ENCODE assay signal across 28 mouse cellular contexts in the genomic region with DNA sequence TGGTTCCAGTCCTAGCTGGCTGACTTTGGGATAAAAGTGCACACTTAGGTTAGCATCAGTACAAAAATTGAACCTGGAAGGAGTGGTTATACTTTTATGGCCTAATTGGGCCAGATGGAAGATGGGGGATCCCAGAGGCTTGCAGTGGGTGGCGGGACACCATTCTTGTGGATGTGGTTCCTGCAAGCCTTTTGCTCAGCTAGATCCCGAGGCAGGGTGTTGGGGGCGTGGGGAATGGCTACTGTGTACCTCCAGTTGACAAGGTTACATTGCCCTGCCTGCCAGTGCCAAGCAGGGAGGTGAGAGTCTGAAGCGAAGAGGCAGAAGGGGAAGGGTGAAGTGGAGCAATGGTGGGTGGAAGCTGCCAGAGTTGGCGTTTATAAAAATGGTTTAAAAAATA. TPM values are rescaled to one million over a fixed set of nuclear protein-coding genes. Genes with fewer than 3 reads are reported as not detected.
DNase-seq lines count a peak whose midpoint lies in the region; ATAC-seq and TF ChIP-seq lines count a peak whose summit lies in the region.
"Had no signal": no experiment of that assay in that cellular context is flagged by ENCODE, and none has a peak within 500 bp of the region (broad histone marks: within the 10 kb centered on the region; RNA-seq: fewer than 3 reads in every experiment).

No protein-coding gene starts in this region.

- no peak for TF ChIP-seq POLR2A in kidney, adult 2 months (IDR thresholded peaks at IDR 0.05; ENCODE audit: low read depth, low read length)

- H3K36me3 ChIP-seq in intestine, embryonic 14.5 days (ENCODE audit: control insufficient read depth, insufficient read depth, low read length) = no peaks in the 10 kb centered on the region
- no peaks in the 10 kb centered on the region for H3K36me3 ChIP-seq in intestine, postnatal 0 days (ENCODE audit: control insufficient read depth, insufficient read depth)
- H3K36me3 ChIP-seq in kidney, adult 2 months (ENCODE audit: control insufficient read depth, insufficient read depth, low read length) = no peaks in the 10 kb centered on the region
- no peaks in the 10 kb centered on the region for H3K36me3 ChIP-seq in kidney, embryonic 14.5 days (ENCODE audit: control insufficient read depth, insufficient read depth, low read length)
- H3K36me3 ChIP-seq in lung, postnatal 0 days (ENCODE audit: insufficient read depth, low read length) = no peaks in the 10 kb centered on the region
- H3K36me3 ChIP-seq: forebrain, embryonic 10.5 days; G1E; heart, embryonic 12.5 days; heart, embryonic 15.5 days; hindbrain, embryonic 10.5 days; hindbrain, embryonic 13.5 days had no signal

- DNase-seq in intestine, embryonic 14.5 days (ENCODE audit: low spot score) = peak; percentile 21
- peak; percentile 26 for DNase-seq in kidney, adult 2 months
- DNase-seq in kidney, postnatal 4 days = no peak
- peak; percentile 12 to 22 for DNase-seq in kidney, postnatal 36 days
- DNase-seq in lung, postnatal 0 days (ENCODE audit: low spot score) = peak; percentile 20
- no peak for DNase-seq in lung, postnatal 14 days
- DNase-seq: adrenal gland, postnatal 10 days; adrenal gland, postnatal 36 days; B cell, adult 2 months; cerebellum, adult 18-20 months; cerebellum, adult 9-10 months; cerebellum, postnatal 14 days; gastrocnemius, postnatal 10 days; gastrocnemius, postnatal 36 days; heart, postnatal 10 days; heart, postnatal 36 days had no signal

- H3K4me1 ChIP-seq in intestine, embryonic 14.5 days (replicated peaks; ENCODE audit: control insufficient read depth, insufficient read depth, low read length) = no peaks in the 10 kb centered on the region
- H3K4me1 ChIP-seq in intestine, postnatal 0 days (replicated peaks; ENCODE audit: control insufficient read depth, insufficient read depth, low read length) = no peaks in the 10 kb centered on the region
- H3K4me1 ChIP-seq in kidney, adult 2 months (ENCODE audit: control insufficient read depth, insufficient read depth, low read length) = peaks cover 3% of the 10 kb centered on the region; the same call in 1 of the 2 replicates
- H3K4me1 ChIP-seq in kidney, embryonic 14.5 days (ENCODE audit: control insufficient read depth, insufficient read depth, low read length) = no peaks in the 10 kb centered on the region
- H3K4me1 ChIP-seq in lung, postnatal 0 days (ENCODE audit: insufficient read depth, low read depth, low read length) = no peaks in the 10 kb centered on the region
- H3K4me1 ChIP-seq: forebrain, embryonic 10.5 days; heart, embryonic 12.5 days; heart, embryonic 15.5 days; hindbrain, embryonic 10.5 days; hindbrain, embryonic 13.5 days had no signal

- TF ChIP-seq CTCF in intestine, postnatal 0 days (IDR thresholded peaks at IDR 0.05; ENCODE audit: low read depth) = no peak
- TF ChIP-seq CTCF in kidney, adult 2 months (conservative IDR thresholded peaks at IDR 0.05; ENCODE audit: insufficient read depth, insufficient read length, low read depth, low read length) = no peak
- TF ChIP-seq CTCF in lung, postnatal 0 days (IDR thresholded peaks at IDR 0.05) = no peak

- 80% methylated on average over 5 of the region's 5 CpGs for WGBS in intestine, embryonic 14.5 days
- WGBS in intestine, postnatal 0 days = 84% methylated on average over 5 of the region's 5 CpGs
- 62% methylated on average over 5 of the region's 5 CpGs for whole genome bisulfite sequencing in kidney, adult 2 months
- WGBS in kidney, embryonic 14.5 days = 73% methylated on average over 5 of the region's 5 CpGs
- WGBS in lung, postnatal 0 days = 47% methylated on average over 5 of the region's 5 CpGs

- TF ChIP-seq EP300 in lung, postnatal 0 days (IDR thresholded peaks at IDR 0.05) = no peak

- H3K9me3 ChIP-seq in intestine, embryonic 14.5 days (ENCODE audit: control insufficient read depth, low read length) = no peaks in the 10 kb centered on the region
- no peaks in the 10 kb centered on the region for H3K9me3 ChIP-seq in intestine, postnatal 0 days (ENCODE audit: control insufficient read depth)
- no peaks in the 10 kb centered on the region for H3K9me3 ChIP-seq in kidney, embryonic 14.5 days (ENCODE audit: control insufficient read depth, low read length)
- H3K9me3 ChIP-seq in lung, postnatal 0 days (ENCODE audit: low read length) = no peaks in the 10 kb centered on the region
- H3K9me3 ChIP-seq: forebrain, embryonic 10.5 days; forebrain, embryonic 13.5 days; heart, embryonic 12.5 days; heart, embryonic 15.5 days; hindbrain, embryonic 10.5 days; hindbrain, embryonic 13.5 days had no signal

- no peak overlapping the region for H3K9ac ChIP-seq in intestine, embryonic 14.5 days (ENCODE audit: low read length)
- H3K9ac ChIP-seq in intestine, postnatal 0 days (ENCODE audit: low read depth, low read length) = no peak overlapping the region
- H3K9ac ChIP-seq in kidney, embryonic 14.5 days (ENCODE audit: low read depth, low read length) = no peak overlapping the region
- no peak overlapping the region for H3K9ac ChIP-seq in lung, postnatal 0 days (replicated peaks; ENCODE audit: low read depth)
- H3K9ac ChIP-seq: forebrain, embryonic 13.5 days; heart, embryonic 12.5 days; heart, embryonic 15.5 days; hindbrain, embryonic 13.5 days had no signal

- no peaks in the 10 kb centered on the region for H3K27me3 ChIP-seq in intestine, embryonic 14.5 days (replicated peaks; ENCODE audit: control insufficient read depth, insufficient read depth, low read length)
- H3K27me3 ChIP-seq in intestine, postnatal 0 days (replicated peaks; ENCODE audit: control insufficient read depth, insufficient read depth, low read length) = no peaks in the 10 kb centered on the region
- H3K27me3 ChIP-seq in kidney, adult 2 months (replicated peaks; ENCODE audit: control insufficient read depth, insufficient read depth, low read length) = no peaks in the 10 kb centered on the region
- no peaks in the 10 kb centered on the region for H3K27me3 ChIP-seq in kidney, embryonic 14.5 days (ENCODE audit: control insufficient read depth, insufficient read depth, low read length)
- no peaks in the 10 kb centered on the region for H3K27me3 ChIP-seq in lung, postnatal 0 days (replicated peaks; ENCODE audit: insufficient read depth, low read length)
- H3K27me3 ChIP-seq: CH12.LX; forebrain, embryonic 13.5 days; heart, embryonic 12.5 days; heart, embryonic 15.5 days; hindbrain, embryonic 13.5 days had no signal

- no peak overlapping the region for H3K4me2 ChIP-seq in intestine, embryonic 14.5 days (ENCODE audit: low read length)
- no peak overlapping the region for H3K4me2 ChIP-seq in intestine, postnatal 0 days (replicated peaks; ENCODE audit: low read depth)
- no peak overlapping the region for H3K4me2 ChIP-seq in kidney, embryonic 14.5 days (replicated peaks; ENCODE audit: low read depth, low read length)
- H3K4me2 ChIP-seq in lung, postnatal 0 days (replicated peaks; ENCODE audit: low read depth, low read length) = no peak overlapping the region; the same call in 1 of the 2 replicates
- H3K4me2 ChIP-seq: forebrain, embryonic 13.5 days; heart, embryonic 12.5 days; heart, embryonic 15.5 days; hindbrain, embryonic 13.5 days had no signal

- H3K27ac ChIP-seq in intestine, embryonic 14.5 days (ENCODE audit: low read depth) = no peak overlapping the region
- H3K27ac ChIP-seq in intestine, postnatal 0 days (ENCODE audit: low read depth, low read length) = no peak overlapping the region
- peak overlapping the region; percentile 30 for H3K27ac ChIP-seq in kidney, adult 2 months (ENCODE audit: insufficient read depth, low read depth, low read length)
- H3K27ac ChIP-seq in kidney, embryonic 14.5 days (ENCODE audit: low read depth, low read length) = no peak overlapping the region
- peak overlapping the region; percentile 66 for H3K27ac ChIP-seq in lung, postnatal 0 days (ENCODE audit: low read length)
- H3K27ac ChIP-seq: forebrain, embryonic 10.5 days; forebrain, embryonic 13.5 days; heart, embryonic 15.5 days; hindbrain, embryonic 10.5 days; hindbrain, embryonic 13.5 days had no signal

- no peak for ATAC-seq in intestine, embryonic 14.5 days (replicated peaks; ENCODE audit: low FRiP score, low TSS enrichment, low read depth)
- ATAC-seq in intestine, postnatal 0 days = no peak
- no peak for ATAC-seq in kidney, embryonic 14.5 days (ENCODE audit: low FRiP score, low TSS enrichment)
- peak; percentile 12; the same call in 1 of the 2 replicates for ATAC-seq in lung, postnatal 0 days
- ATAC-seq: forebrain, embryonic 13.5 days; forebrain, embryonic 16.5 days; Patski had no signal

- no peak overlapping the region for H3K4me3 ChIP-seq in intestine, embryonic 14.5 days (ENCODE audit: low read depth, low read length)
- no peak overlapping the region for H3K4me3 ChIP-seq in intestine, postnatal 0 days (ENCODE audit: low read depth, low read length)
- no peak overlapping the region for H3K4me3 ChIP-seq in kidney, adult 2 months (ENCODE audit: insufficient read depth, low read depth, low read length)
- H3K4me3 ChIP-seq in kidney, embryonic 14.5 days (ENCODE audit: low read length) = no peak overlapping the region
- H3K4me3 ChIP-seq in lung, postnatal 0 days (ENCODE audit: low read depth, low read length) = no peak overlapping the region
- H3K4me3 ChIP-seq: forebrain, embryonic 10.5 days; forebrain, embryonic 13.5 days; heart, embryonic 12.5 days; heart, embryonic 15.5 days; hindbrain, embryonic 10.5 days; hindbrain, embryonic 13.5 days had no signal

RNA-seq across cellular contexts. Expression of a gene that starts 48.0 kb away (rescaled TPM):
- polyA plus RNA-seq in intestine, embryonic 14.5 days (2014; fragmentation: Nextera tagmentation; extraction: Ambion mirVana) = 24.7 and 29.0 TPM in 2 replicates
- polyA plus RNA-seq in intestine, postnatal 0 days (2015; fragmentation: Nextera tagmentation; extraction: Ambion mirVana) = 21.6 and 30.6 TPM in 2 replicates
- polyA plus RNA-seq in kidney, adult 2 months (2012; rRNA removed) = 37.3 and 39.1 TPM in 2 replicates
- polyA plus RNA-seq in kidney, embryonic 14.5 days (2014; fragmentation: Nextera tagmentation; extraction: Ambion mirVana) = 34.8 and 48.9 TPM in 2 replicates
- 24.5 and 31.5 TPM in 2 replicates for polyA plus RNA-seq in lung, postnatal 0 days (2015; fragmentation: Nextera tagmentation; extraction: Ambion mirVana)
- polyA plus RNA-seq: G1E had no signal

Comparison
In these comparisons a context has a peak if more than half of its experiments do, and no peak if none do; other contexts are left out.
1. DNase-seq: peak in intestine, embryonic 14.5 days (single experiment), kidney, adult 2 months (single experiment), kidney, postnatal 36 days (2 of 2) and lung, postnatal 0 days (single experiment); none in kidney, postnatal 4 days (0 of 2) and lung, postnatal 14 days (single experiment).
2. H3K27ac ChIP-seq: peak in kidney, adult 2 months (single experiment) and lung, postnatal 0 days (single experiment); none in intestine, embryonic 14.5 days (single experiment), intestine, postnatal 0 days (single experiment) and kidney, embryonic 14.5 days (single experiment).